8 mouse cellular contexts compared by ENCODE assay signal in genomic region chr16:38341396-38342324, GRCm38 (mm10). TPM values are rescaled to one million over a fixed set of nuclear protein-coding genes. Genes with fewer than 3 reads are reported as not detected.
DNase-seq lines count a peak whose midpoint lies in the region; ATAC-seq and TF ChIP-seq lines count a peak whose summit lies in the region.

Gene Maats1 (minus strand): TSS chr16:38342143.

- ATAC-seq in hindbrain, embryonic 11.5 days (ENCODE audit: low FRiP score) = peak; percentile 94
- peak; percentile 89 for ATAC-seq in lung, embryonic 16.5 days (ENCODE audit: low read depth)

- no peaks in the 10 kb centered on the region for H3K36me3 ChIP-seq in hindbrain, embryonic 11.5 days (ENCODE audit: control insufficient read depth, insufficient read depth, low read length)
- H3K36me3 ChIP-seq in lung, embryonic 16.5 days (ENCODE audit: control insufficient read depth, insufficient read depth, low read length) = no peaks in the 10 kb centered on the region

- no peaks in the 10 kb centered on the region for H3K9me3 ChIP-seq in hindbrain, embryonic 11.5 days (ENCODE audit: control insufficient read depth, low read length)
- H3K9me3 ChIP-seq in lung, embryonic 16.5 days (ENCODE audit: control insufficient read depth, low read length) = no peaks in the 10 kb centered on the region

- TF ChIP-seq POLR2A in olfactory bulb, adult 2 months (IDR thresholded peaks at IDR 0.05; ENCODE audit: insufficient read depth, low read depth, low read length) = peak; percentile 21; the same call in 1 of the 2 replicates

- peak; percentile 8 for DNase-seq in T-cell, adult 2 months (ENCODE audit: low spot score)
- DNase-seq in cerebellum, postnatal 25 days = peak; percentile 68 to 81
- DNase-seq in frontal cortex, postnatal 14 days (ENCODE audit: low spot score in 2 of 2) = peak; percentile 35 to 59
- peak; percentile 92 for DNase-seq in hindbrain, embryonic 11.5 days (ENCODE audit: low spot score)
- DNase-seq in layer of hippocampus, postnatal 14 days (ENCODE audit: low spot score in 2 of 2) = peak; percentile 49 to 62
- peak; percentile 18 to 39 for DNase-seq in thymus, postnatal 10 days (ENCODE audit: low spot score in 2 of 2)

- peak within 1 kb of the TSS; percentile 27; the same call in 1 of the 2 replicates for H3K9ac ChIP-seq in hindbrain, embryonic 11.5 days (ENCODE audit: low read depth, low read length)
- H3K9ac ChIP-seq in lung, embryonic 16.5 days (ENCODE audit: low read length) = peak within 1 kb of the TSS; percentile 41

- H3K4me2 ChIP-seq in hindbrain, embryonic 11.5 days (replicated peaks; ENCODE audit: low read depth, low read length) = peak within 1 kb of the TSS; percentile 60
- peak within 1 kb of the TSS; percentile 54 for H3K4me2 ChIP-seq in lung, embryonic 16.5 days (ENCODE audit: low read depth, low read length)

- WGBS in hindbrain, embryonic 11.5 days = 12% methylated on average over 30 of the region's 30 CpGs
- 8% methylated on average over 30 of the region's 30 CpGs for WGBS in lung, embryonic 16.5 days
- WGBS in olfactory bulb, adult 2 months = 13% methylated on average over 30 of the region's 30 CpGs

- no peak for TF ChIP-seq CTCF in olfactory bulb, adult 2 months (IDR thresholded peaks at IDR 0.05; ENCODE audit: insufficient read depth, low read depth, low read length)

- peak within 1 kb of the TSS; percentile 26 for H3K4me3 ChIP-seq in hindbrain, embryonic 11.5 days (ENCODE audit: low read depth, low read length)
- H3K4me3 ChIP-seq in lung, embryonic 16.5 days (ENCODE audit: low read length) = peak within 1 kb of the TSS; percentile 37
- peak within 1 kb of the TSS; percentile 56 for H3K4me3 ChIP-seq in olfactory bulb, adult 2 months (ENCODE audit: insufficient read depth, low read depth, low read length)

- H3K27me3 ChIP-seq in hindbrain, embryonic 11.5 days (ENCODE audit: control insufficient read depth, insufficient read depth, low read length) = no peaks in the 10 kb centered on the region
- H3K27me3 ChIP-seq in lung, embryonic 16.5 days (ENCODE audit: control insufficient read depth, insufficient read depth, low read depth, low read length) = no peaks in the 10 kb centered on the region

- H3K4me1 ChIP-seq in hindbrain, embryonic 11.5 days (replicated peaks; ENCODE audit: control insufficient read depth, insufficient read depth, low read length) = no peaks in the 10 kb centered on the region; the same call in 1 of the 2 replicates
- no peaks in the 10 kb centered on the region for H3K4me1 ChIP-seq in lung, embryonic 16.5 days (replicated peaks; ENCODE audit: control insufficient read depth, insufficient read depth, low read length)
- H3K4me1 ChIP-seq in olfactory bulb, adult 2 months (ENCODE audit: control insufficient read depth, insufficient read depth, low read length) = peaks cover 5% of the 10 kb centered on the region

- H3K27ac ChIP-seq in hindbrain, embryonic 11.5 days (ENCODE audit: low read depth, low read length) = no peak within 1 kb of the TSS
- H3K27ac ChIP-seq in lung, embryonic 16.5 days (ENCODE audit: low read length) = no peak within 1 kb of the TSS
- no peak within 1 kb of the TSS; the same call in 1 of the 2 replicates for H3K27ac ChIP-seq in olfactory bulb, adult 2 months (ENCODE audit: insufficient read depth, low read depth, low read length)

RNA-seq across cellular contexts. Expression of gene Maats1, which starts in this region (rescaled TPM):
- 1.3 and 1.5 TPM in 2 replicates for polyA plus RNA-seq in hindbrain, embryonic 11.5 days (2014; fragmentation: Nextera tagmentation; extraction: Ambion mirVana)
- 1 to 10 TPM; 1.1 to 2.0 TPM for total RNA-seq in layer of hippocampus, postnatal 14 days (2021)
- polyA plus RNA-seq in lung, embryonic 16.5 days (2015; fragmentation: Nextera tagmentation; extraction: Ambion mirVana) = 1.9 and 2.6 TPM in 2 replicates
- polyA plus RNA-seq in olfactory bulb, adult 2 months (2012; ENCODE audit: insufficient read depth, insufficient read length, low replicate concordance, missing spikeins) = not detected in 2 replicates

Comparison
In these comparisons a context has a peak if more than half of its experiments do, and no peak if none do; other contexts are left out.
1. DNase-seq: peak in every context shown above with its lines; median percentile 92 in hindbrain, embryonic 11.5 days; 74 in cerebellum, postnatal 25 days; 56 in layer of hippocampus, postnatal 14 days; 47 in frontal cortex, postnatal 14 days; 28 in thymus, postnatal 10 days; 8 in T-cell, adult 2 months.